Mouse (Mus musculus) intestine, embryonic 16.5 days (tissue): ENCODE measurements around the gene Zfp667. TPM values are rescaled to one million over a fixed set of nuclear protein-coding genes. Genes with fewer than 3 reads are reported as not detected.
"Not testable (repeated sequence)": the region's sequence is repeated elsewhere in the genome, so short reads cannot be mapped to it uniquely, and the experiment has no call there.

Experiments used
- ATAC-seq: fragments of 200-750 bp; cut with Nextera tagmentation; 2 replicates; pipeline ENCODE4 v1.8.0; 2017; ENCODE audit warnings: moderate TSS enrichment, moderate library complexity
- H3K27ac ChIP-seq: fragments of 300-500 bp; sonication (generic); 2 replicates; pipeline ENCODE4 v1.5.1; 2014; ENCODE audit warnings: mild to moderate bottlenecking, low read length
- H3K27me3 ChIP-seq: fragments of 300-500 bp; sonication (generic); replicated peaks from 2 replicates; pipeline ENCODE4 v1.6.1; 2014; ENCODE audit warnings: low read length, control low read depth, mixed read lengths; ENCODE audit not compliant: control insufficient read depth, insufficient read depth
- H3K36me3 ChIP-seq: fragments of 300-500 bp; sonication (generic); 2 replicates; pipeline ENCODE4 v1.6.1; 2014; ENCODE audit warnings: low read length, control low read depth; ENCODE audit not compliant: control insufficient read depth, insufficient read depth
- H3K4me1 ChIP-seq: fragments of 300-500 bp; sonication (generic); 2 replicates; pipeline ENCODE4 v1.6.1; 2014; ENCODE audit warnings: low read length, control low read depth, mixed read lengths; ENCODE audit not compliant: control insufficient read depth, insufficient read depth
- H3K4me2 ChIP-seq: fragments of 300-500 bp; sonication (generic); 2 replicates; pipeline ENCODE4 v1.6.1; 2014; ENCODE audit warnings: low read depth, low read length, control low read depth
- H3K4me3 ChIP-seq: fragments of 300-500 bp; sonication (generic); 2 replicates; pipeline ENCODE4 v1.5.1; 2014; ENCODE audit warnings: mild to moderate bottlenecking, low read length
- H3K9ac ChIP-seq: fragments of 300-500 bp; sonication (generic); 2 replicates; pipeline ENCODE4 v1.6.1; 2014; ENCODE audit warnings: low read depth, low read length
- H3K9me3 ChIP-seq: fragments of 300-500 bp; sonication (generic); 2 replicates; pipeline ENCODE4 v1.6.1; 2016; ENCODE audit warnings: low read length, control low read depth; ENCODE audit not compliant: control insufficient read depth
- WGBS: fragments of 180-500 bp; shearing (Covaris S2); extraction: QIAGEN DNeasy Blood & Tissue Kit; methylation state at CpG from one replicate; pipeline ENCODE4 v1.1.7; 2014; 5-methylcytosine and 5-hydroxymethylcytosine counted together
- polyA plus RNA-seq: library from polyadenylated mRNA; unstranded; fragments of >200 nt; fragmentation: Nextera tagmentation; extraction: Ambion mirVana; gene quantifications from 2 replicates; pipeline ENCODE4 v1.2.1, GENCODE M21; 2015

Zfp667 gene
- polyA plus RNA-seq, 1 experiment from 2014 or later: 5.1 TPM

DNA sequence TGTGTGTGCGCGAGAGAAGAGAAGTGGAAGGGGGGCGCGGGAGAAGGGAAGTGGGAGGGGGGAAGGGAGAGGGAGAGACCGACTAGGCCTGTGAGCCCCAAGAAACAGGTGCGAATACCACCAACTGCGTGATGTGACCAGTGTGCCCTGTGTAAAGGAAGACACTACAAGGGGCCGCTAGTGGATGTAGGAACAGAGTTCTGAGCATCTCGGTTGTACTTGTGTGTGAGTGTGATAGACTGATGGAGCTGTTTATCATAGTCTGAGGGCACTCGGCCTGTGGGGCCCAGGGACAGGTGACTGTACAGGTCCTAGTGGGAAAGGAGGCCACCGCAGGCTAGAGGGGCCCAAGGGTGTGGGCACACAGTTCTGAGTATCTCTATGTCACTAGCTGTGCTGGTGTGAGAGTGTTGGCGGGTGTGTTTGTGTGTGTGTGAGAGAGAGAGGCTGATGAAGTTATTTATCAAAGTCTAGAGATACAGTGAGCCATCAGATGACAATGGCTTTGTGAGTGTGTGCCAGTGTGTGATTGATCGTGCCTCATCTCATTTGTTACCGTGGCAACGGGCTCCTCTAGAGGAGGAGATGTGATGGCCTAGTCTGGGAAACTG, 647 bp downstream of the Zfp667 start:
- Histone ChIP-seq H3K4me3 (peak overlapping the region; percentile 61), H3K9me3 (no peaks in the 10 kb centered on the region), H3K27me3 (no peaks in the 10 kb centered on the region), H3K4me1 (peaks cover 21% of the 10 kb centered on the region), H3K4me2 (peak overlapping the region; percentile 74), H3K36me3 (no peaks in the 10 kb centered on the region), H3K9ac (peak overlapping the region; percentile 59), H3K27ac (no peak overlapping the region)
- WGBS: 21% methylated on average over 15 of the region's 15 CpGs
- ATAC-seq: peak; percentile 8

DNA sequence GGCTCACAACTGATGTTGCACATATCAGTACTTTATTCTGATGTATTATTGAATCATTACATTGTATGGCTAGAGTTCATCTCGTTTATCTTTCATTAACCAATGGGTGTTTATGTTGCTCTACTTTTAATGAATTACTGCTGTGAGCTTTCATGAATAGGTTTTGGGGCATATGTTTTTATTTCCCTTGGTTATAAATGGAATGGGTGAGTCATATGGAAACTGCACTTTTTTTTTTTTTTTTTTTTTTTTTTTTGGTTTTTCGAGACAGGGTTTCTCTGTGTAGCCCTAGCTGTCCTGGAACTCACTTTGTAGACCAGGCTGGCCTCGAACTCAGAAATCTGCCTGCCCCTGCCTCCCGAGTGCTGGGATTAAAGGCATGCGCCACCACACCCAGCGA, 4.7 kb downstream of the Zfp667 start:
- not testable (repeated sequence) for H3K9me3 ChIP-seq, H3K27ac ChIP-seq, H3K9ac ChIP-seq, H3K4me3 ChIP-seq, H3K4me2 ChIP-seq, ATAC-seq, H3K27me3 ChIP-seq, H3K36me3 ChIP-seq
- H3K4me1 ChIP-seq: peaks cover 16% of the 10 kb centered on the region
- 91% methylated on average over 5 of the region's 6 CpGs for WGBS

- ATAC-seq, H3K9ac ChIP-seq, H3K27ac ChIP-seq, H3K4me2 ChIP-seq, H3K9me3 ChIP-seq, H3K36me3 ChIP-seq, H3K27me3 ChIP-seq, H3K4me3 ChIP-seq, H3K4me1 ChIP-seq: not testable (repeated sequence)
- WGBS: 69% methylated on average over 11 of the region's 11 CpGs
Observed at GRCm38 (mm10) chr7:6300796-6301195, 14.4 kb downstream of the Zfp667 start.

DNA sequence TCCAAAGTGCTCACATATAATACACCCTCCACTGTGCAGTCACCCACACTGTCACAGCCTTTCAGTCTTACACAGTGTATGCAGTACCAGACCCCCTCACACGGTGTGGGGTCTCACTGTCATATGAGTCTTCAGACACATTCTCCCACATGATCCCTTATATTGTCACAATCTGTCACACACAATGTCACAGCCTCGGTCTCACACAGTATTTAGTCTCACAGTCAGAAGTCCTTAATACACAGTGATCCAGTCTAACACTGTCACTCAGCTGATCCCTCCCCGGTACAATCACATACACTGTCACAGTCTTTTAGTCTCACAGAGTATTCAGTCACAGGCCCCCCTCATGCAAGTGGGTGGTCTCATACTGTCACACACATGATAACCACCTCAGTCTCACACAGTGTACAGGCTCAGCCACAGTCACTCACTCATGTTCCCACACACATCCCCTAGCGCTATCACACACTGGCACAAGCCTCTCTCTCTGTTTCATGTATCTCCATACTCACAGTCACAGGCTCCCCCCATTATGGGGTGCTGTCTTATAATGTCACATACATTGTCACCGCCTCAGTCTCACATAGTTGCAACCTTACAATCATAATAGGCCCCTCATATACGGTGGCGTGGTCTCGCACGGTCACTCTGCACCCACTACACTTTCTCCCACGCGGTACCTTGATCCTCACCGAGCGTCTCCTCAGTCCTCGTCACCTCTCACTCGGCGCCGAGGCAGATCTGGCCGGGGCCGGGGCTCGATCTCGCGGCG, 44.3 kb downstream of the Zfp667 start:
- Histone ChIP-seq H3K36me3 (no peaks in the 10 kb centered on the region), H3K4me3 (peak overlapping the region; percentile 63), H3K4me1 (0 out of 2 replicates have a peak, but pooled peaks cover 7% of the 10 kb centered on the region), H3K27ac (peak overlapping the region; percentile 65), H3K9ac (peak overlapping the region; percentile 82), H3K27me3 (no peaks in the 10 kb centered on the region), H3K9me3 (no peaks in the 10 kb centered on the region), H3K4me2 (peak overlapping the region; percentile 88)
- ATAC-seq: peak; percentile 78
- 15% methylated on average over 23 of the region's 23 CpGs for WGBS

DNA sequence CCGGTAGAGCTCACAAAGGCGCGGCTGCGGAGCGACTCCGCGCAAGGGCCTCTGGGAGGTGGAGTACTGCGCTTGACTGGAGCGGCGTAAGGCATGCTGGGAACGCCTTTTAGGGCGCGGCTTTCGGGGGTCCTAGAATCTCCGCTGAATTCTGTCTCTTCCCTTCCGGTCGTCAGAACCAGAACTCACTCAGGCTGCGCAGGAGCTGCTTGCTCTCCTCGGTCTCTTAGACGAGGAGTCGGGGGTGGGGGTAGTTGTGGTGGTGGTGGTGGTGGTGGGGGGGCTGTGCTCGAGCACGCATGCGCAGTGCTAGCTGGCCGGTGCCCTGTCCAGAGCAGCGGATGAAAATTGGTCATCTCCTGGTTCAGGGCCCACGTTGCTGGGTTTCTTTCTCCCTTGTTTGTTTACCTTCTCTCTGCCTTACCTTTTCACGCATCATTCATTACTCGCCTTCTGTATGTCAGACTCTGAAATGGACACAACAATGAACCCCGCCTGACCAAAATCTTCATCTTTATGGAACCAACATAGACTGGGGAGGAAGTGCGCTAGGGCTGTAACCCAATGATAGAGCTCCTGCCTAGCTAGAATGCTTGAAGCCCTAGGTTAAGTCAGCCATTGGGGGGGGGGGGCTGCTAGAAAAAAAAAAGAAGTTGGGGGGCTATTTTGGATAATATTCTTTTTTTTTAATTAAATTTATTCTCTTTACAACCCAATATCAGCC, 45.0 kb downstream of the Zfp667 start, which contains the start of gene Zfp583:
Zfp583 (minus strand) TSS at position 53 of the 724 bp plus-strand sequence.
- ATAC-seq: peak; percentile 98
- Histone ChIP-seq H3K4me1 (0 out of 2 replicates have a peak, but pooled peaks cover 7% of the 10 kb centered on the region), H3K9ac (peak within 1 kb of the TSS; percentile 82), H3K27ac (peak within 1 kb of the TSS; percentile 65), H3K9me3 (no peaks in the 10 kb centered on the region), H3K27me3 (no peaks in the 10 kb centered on the region), H3K4me2 (peak within 1 kb of the TSS; percentile 88), H3K36me3 (no peaks in the 10 kb centered on the region), H3K4me3 (peak within 1 kb of the TSS; percentile 63)
- WGBS: 5% methylated on average over 31 of the region's 31 CpGs

GRCm38 (mm10) chr7:6339865-6340264, 53.5 kb downstream of the Zfp667 start:
- no peak for ATAC-seq
- no peaks in the 10 kb centered on the region for H3K4me1 ChIP-seq
- H3K27ac ChIP-seq: no peak overlapping the region
- 82% methylated on average over 5 of the region's 5 CpGs for WGBS
- H3K4me3 ChIP-seq: no peak overlapping the region
- H3K36me3 ChIP-seq: no peaks in the 10 kb centered on the region
- no peaks in the 10 kb centered on the region for H3K9me3 ChIP-seq
- no peaks in the 10 kb centered on the region for H3K27me3 ChIP-seq
- no peak overlapping the region for H3K9ac ChIP-seq
- no peak overlapping the region for H3K4me2 ChIP-seq

DNA sequence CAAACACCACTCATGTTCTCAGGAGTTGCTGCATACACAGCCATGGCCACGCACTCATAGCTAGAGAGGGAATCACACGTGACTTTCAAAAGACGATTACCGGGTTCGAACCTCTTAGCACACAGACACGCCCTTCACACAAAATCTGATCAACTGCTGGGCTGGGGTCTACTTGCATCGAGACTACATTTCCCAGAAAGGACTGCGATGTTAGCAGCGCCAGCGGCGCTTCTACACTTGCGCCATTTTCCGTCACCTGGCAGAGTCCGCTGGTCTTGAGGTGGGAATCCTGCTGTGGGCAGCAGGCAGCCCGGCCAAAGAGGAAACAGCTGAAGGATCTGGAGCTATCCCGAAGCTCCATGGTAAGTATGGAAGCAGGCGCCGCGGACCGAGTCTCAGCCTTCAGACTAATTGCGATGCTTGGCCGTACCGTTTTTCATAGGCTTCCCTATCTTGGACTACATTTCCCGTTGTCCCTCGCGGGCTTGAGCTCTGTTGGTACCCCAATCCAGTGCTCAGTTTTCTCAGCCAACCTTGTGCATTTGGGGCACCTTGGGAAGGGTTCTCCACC, 57.2 kb downstream of the Zfp667 start, which contains the start of gene Gm3854:
Gm3854 (plus strand) TSS at position 259 of the 571 bp plus-strand sequence.
- Histone ChIP-seq H3K4me2 (peak within 1 kb of the TSS; percentile 65), H3K9me3 (no peaks in the 10 kb centered on the region), H3K4me1 (no peaks in the 10 kb centered on the region), H3K27me3 (no peaks in the 10 kb centered on the region), H3K36me3 (no peaks in the 10 kb centered on the region), H3K4me3 (peak within 1 kb of the TSS; percentile 67), H3K9ac (peak within 1 kb of the TSS; percentile 74), H3K27ac (no peak within 1 kb of the TSS)
- peak; percentile 94 for ATAC-seq
- WGBS: under 1% methylated on average over 26 of the region's 26 CpGs

- Histone ChIP-seq H3K27me3 (no peaks in the 10 kb centered on the region), H3K4me1 (no peaks in the 10 kb centered on the region), H3K4me2 (peak overlapping the region; percentile 65), H3K27ac (no peak overlapping the region), H3K4me3 (peak overlapping the region; percentile 67), H3K9me3 (no peaks in the 10 kb centered on the region), H3K36me3 (no peaks in the 10 kb centered on the region), H3K9ac (peak overlapping the region; percentile 74)
- 0 out of 2 replicates have a peak, but pooled peaks have one; percentile 8 for ATAC-seq
- 33% methylated on average over 10 of the region's 10 CpGs for WGBS
Observed at GRCm38 (mm10) chr7:6344124-6344523, 57.7 kb downstream of the Zfp667 start.
